Mouse (Mus musculus) telencephalon, adult 2 months (tissue): ENCODE results near the gene Gm10800.
"Not testable (repeated sequence)": the region's sequence is repeated elsewhere in the genome, so short reads cannot be mapped to it uniquely, and the experiment has no call there.

Experiments
- DNase-seq: peaks from one replicate; pipeline ENCODE4 v3.0.0-alpha.2; 2011; ENCODE audit warnings: low read depth, low spot score

Gm10800 gene

DNA sequence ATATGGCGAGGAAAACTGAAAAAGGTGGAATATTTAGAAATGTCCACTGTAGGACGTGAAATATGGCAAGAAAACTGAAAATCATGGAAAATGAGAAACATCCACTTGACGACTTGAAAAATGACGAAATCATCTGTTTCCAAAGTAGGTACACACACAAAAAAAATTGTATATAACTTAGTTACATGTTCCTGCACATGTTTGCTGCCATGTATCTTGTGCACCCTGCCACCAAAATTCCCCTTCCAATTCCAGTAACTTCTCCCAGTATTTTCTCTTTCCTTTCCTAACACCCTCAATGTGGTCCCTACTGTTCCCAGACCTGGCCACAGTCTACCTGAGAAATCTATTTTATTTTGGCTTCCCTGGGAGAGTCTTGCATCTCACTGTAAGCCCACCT is at the start of gene Gm10800:
Gene Gm10800 (minus strand): TSS at position 101 of the 400 bp plus-strand sequence.
- DNase-seq = not testable (repeated sequence)

DNA sequence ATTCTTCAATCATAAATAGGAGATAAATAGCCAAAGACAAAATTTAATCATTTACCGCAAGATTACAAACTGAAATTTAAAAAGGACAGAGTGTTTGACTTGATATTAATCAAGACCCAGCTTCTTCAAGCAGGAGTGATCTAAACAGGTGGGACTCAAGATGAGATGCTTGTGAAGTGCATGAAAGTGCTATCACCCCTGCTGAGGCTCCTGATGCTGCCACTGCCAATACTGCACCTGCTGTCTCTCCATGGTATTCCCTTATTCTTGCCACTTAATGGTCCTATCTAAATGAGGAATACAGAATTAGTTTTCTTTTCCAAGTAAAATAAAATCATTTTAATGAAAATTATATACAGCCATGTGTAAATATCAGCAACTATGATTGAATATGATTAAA is 30.4 kb upstream of the Gm10800 start:
- DNase-seq = no peak

DNA sequence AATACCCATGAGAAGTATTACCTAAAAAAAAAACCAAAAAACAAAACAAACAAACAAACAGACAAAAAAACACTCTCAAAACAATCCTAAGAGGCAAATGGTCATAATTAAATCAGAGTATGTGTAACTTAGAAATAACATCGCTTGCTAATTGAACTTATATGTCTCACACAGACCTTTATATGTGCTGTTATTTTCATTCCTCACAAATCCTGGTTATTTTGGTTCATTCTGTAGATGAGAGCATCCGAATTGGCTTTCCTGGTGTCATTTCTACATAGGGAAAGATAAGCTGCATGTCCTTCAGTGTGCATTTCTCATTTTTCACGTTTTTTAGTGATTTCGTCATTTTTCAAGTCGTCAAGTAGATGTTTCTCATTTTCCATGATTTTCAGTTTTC is 5.2 kb downstream of the Gm10800 start, which contains the start of gene Gm10801:
Gene Gm10801 (plus strand): TSS at position 301 of the 400 bp plus-strand sequence.
- not testable (repeated sequence) for DNase-seq
